Mouse (Mus musculus): ENCODE data around the gene Hist1h2be.

Hist1h2be gene

GRCm38 (mm10) chr13:23620733-23621531 is at the start of gene Hist1h2be:
Gene Hist1h2be, minus strand, starts transcription at chr13:23621124.
- peak; percentile 76 to 91 for DNase-seq (ENCODE audit: low spot score in 2 of 2)

GRCm38 (mm10) chr13:23662536-23662935 is 41.6 kb upstream of the Hist1h2be start:
- no peak for DNase-seq (ENCODE audit: low spot score in 2 of 2)

GRCm38 (mm10) chr13:23659636-23660366 is 38.9 kb upstream of the Hist1h2be start:
- DNase-seq (ENCODE audit: low spot score in 2 of 2): no peak

DNA sequence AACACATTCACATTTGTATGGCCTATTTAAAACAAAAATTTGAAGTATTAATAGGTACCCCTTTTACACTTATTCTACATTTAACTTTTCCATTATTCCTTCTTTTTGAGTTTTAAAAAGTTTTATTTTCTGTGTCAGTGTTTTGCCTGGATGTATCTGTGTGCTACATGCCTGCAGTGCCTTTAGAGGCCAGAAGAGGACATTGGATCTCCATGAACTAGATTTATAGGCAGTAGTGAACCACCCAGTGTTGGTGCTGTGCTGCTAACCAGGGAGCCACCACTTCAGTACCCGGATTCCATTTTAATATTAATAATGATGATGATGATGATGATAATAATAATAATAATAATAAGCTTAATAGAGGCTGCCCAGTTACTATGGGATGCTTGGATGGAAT is 9.7 kb upstream of the Hist1h2be start:
- DNase-seq (ENCODE audit: low spot score in 2 of 2): no peak

DNA sequence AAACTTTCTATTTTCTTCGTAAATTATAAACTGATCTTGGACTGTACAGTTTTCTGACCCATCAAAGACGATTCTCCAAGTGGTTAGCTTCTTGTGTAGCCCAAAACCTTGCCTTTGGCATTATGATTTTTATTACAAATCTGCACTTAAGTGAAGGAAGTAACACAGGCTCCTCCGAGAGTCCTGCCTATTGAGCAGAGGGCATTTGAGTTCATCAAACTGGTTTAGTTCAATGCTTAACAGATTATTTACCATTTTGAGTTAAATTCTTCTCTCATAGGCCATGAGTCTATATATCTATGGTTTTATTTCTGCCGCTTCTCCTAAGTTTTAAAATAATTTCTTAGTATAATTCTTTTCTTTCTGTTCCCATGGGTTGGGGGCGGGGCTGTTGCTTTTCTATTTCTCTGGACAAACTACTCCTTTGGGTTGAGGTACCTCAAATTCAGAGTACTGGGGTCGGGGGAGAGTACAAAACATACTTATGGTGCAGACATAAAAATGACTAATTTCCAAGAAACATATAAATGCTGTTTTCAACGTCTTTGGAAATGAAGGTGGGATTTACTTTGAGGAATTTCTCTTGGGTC is 2.0 kb upstream of the Hist1h2be start:
- peak; percentile 26 to 27 for DNase-seq (ENCODE audit: low spot score in 2 of 2)

DNA sequence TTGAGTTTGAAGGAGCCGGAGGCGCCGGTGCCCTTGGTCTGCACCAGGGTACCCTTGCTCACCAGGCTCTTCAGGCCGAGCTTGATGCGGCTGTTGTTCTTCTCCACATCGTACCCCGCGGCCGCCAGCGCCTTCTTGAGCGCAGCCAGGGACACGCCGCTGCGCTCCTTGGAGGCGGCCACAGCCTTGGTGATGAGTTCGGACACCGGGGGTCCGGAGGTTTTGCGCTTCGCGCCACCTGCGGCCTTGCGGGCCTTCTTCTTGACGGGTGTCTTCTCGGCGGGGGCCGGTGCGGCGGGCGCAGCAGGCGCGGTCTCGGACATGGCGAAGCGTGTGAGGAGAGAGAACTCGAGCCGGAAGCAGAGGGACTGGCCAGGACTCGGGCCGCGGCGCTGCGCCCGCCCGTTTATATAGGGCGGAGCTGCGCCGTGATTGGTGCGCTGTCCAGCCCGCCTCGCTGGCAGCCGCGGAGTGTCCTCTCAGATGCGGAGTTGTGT is 1.3 kb upstream of the Hist1h2be start, which contains the start of gene Hist1h1e:
Gene Hist1h1e (minus strand): TSS at position 384 of the 497 bp plus-strand sequence.
- DNase-seq (ENCODE audit: low spot score in 2 of 2): peak; percentile 92

DNA sequence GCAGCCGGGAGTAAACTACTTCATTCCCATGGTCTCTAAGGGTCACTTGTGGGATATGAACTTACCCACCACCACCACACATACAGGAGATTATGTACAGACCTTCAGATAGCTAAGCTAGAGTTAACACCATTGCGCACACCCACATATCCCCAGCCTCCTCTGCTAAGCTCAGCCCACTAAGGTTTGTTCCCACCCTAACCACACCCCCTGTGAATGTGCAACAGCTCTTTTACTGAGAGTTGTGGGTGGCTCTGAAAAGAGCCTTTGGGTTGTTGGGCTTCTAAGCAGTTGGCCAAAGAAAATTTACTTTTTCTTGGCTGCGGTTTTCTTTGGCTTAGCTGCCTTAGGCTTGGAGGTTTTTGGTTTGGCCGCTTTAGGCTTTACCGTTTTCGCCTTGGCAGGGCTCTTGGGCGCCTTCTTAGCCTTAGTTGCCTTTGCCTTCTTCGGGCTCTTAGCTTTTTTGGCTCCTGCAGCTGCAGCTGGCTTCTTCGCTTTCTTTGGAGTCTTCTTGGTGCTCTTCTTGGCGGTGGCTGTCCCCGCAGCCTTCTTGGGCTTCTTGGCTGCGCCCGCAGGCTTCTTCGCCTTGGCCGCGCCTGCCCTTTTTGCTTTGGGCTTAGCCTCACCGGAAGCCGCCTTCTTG is 729 bp upstream of the Hist1h2be start:
- peak; percentile 79 to 88 for DNase-seq (ENCODE audit: low spot score in 2 of 2)

DNA sequence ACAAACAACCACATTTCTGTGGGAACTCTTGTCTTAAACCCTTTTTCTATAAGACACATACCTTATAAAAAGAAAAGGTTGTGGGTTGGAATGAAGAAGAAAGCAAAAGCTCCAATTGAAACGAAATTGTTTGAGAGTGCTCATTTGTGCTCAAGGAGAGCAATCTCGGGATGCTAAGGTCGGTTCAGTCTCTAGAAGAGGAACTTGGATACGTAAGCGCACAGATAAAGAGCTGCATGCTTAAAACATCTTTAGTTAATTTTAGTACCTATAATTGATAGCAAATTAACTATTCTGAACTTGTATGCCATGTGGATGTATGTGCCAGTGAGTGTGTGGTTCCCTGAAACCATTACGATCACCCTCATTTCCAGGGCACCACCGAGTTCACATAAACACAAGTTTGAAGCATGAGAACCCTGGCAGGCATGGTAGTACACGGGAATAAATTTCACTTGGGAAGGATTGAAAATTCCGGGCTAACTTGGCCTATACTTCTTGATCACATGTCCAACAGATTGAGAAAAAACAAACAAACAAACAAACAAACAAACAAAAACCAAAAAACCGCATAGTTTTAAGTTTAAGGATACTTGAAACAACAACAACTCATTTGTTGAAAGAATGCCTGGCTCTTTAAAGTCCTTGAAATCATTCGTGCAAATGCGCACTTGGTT is 730 bp downstream of the Hist1h2be start:
- DNase-seq (ENCODE audit: low spot score in 2 of 2): no peak

GRCm38 (mm10) chr13:23611638-23612037 is 9.3 kb downstream of the Hist1h2be start:
- no peak for DNase-seq (ENCODE audit: low spot score in 2 of 2)

DNA sequence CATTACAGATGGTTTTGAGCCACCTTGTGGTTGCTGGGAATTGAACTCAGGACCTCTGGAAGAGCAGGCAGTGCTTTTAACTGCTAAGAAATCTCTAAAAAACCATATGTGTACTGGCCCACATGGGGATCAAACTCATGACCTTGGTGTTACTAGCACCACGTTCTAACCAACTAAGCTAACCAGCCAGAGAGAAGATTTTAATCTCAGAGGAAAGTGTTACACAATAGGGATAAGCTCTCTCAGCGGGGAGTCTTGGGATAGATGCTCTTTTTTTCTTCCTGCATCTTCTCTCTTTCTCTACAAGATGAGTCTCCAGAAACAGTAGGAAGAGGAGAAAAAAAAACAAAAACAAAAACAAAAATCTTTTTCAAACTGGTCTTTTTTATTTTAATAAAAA is 10.5 kb downstream of the Hist1h2be start:
- DNase-seq (ENCODE audit: low spot score in 2 of 2): no peak

GRCm38 (mm10) chr13:23609844-23610243 is 11.1 kb downstream of the Hist1h2be start:
- DNase-seq (ENCODE audit: low spot score in 2 of 2): no peak

- DNase-seq (ENCODE audit: low spot score in 2 of 2): no peak
These were observed 11.7 kb downstream of the Hist1h2be start for GRCm38 (mm10) chr13:23609209-23609608.

- no peak for DNase-seq (ENCODE audit: low spot score in 2 of 2)
These were observed 15.9 kb downstream of the Hist1h2be start for GRCm38 (mm10) chr13:23605052-23605451.

DNA sequence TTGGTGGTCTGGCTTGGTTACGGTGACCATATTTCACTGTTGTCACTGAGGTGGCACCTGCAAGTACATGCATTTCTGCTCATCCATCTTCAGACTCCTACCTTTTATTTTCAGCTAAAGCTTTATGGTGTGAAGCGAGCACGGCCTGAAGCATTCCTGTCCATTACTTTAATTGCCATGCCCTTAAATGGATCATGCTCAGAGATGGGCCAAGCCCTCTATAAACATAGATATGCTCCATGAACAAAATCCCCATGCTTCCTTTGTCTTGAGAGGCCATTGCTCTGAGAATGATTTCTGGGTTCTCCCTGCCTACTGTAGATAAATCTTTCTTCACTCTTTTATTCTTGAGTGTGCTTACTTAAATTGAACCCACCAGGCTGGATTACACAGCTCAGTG is 16.5 kb downstream of the Hist1h2be start:
- no peak for DNase-seq (ENCODE audit: low spot score in 2 of 2)

DNA sequence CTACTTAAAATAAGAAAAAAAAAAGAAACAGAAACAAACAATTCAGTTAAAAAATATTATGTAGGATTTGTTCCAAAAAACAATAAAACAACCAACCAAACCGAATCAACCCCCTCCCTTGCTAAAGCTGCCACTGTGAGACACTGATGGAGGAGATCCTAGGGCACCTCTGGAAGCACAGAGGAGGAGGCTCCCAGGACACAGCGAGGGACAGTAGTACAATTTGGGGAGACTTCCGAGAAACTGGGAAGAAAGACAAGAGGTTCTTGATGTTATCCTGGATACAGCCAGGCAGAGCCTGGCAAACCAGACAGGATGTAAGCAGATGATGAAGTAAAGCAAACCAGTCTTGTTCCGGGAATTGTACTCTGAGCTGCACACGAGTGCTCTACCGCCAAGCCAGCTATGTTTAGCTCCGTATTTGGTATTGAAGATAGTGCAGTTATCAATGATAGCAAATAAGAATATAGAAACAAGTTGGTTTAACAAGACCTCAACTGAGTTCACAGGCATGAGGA is 17.7 kb downstream of the Hist1h2be start:
- no peak for DNase-seq (ENCODE audit: low spot score in 2 of 2)

DNA sequence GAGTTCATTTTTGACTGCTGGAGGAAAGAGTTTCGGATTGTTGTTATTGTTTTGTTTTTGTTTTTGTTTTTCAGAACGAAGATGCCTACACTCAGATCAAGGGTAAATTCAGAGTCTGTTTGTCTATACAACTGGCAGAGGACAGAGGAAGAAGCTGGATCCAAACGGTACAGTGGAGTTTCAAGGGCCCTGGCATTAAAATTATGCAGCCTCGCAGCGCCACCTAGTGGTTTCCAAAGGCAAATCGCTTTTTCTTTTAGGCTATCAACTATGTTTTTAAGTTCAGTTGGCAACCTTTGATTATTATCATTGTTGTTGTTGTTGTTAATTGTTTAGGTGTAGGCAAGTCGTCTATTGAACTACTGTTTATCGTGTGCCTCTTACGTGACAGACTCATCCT is 23.0 kb downstream of the Hist1h2be start:
- DNase-seq (ENCODE audit: low spot score in 2 of 2): peak; percentile 58 to 84

GRCm38 (mm10) chr13:23595622-23596372 is 25.1 kb downstream of the Hist1h2be start:
- DNase-seq (ENCODE audit: low spot score in 2 of 2): no peak

DNA sequence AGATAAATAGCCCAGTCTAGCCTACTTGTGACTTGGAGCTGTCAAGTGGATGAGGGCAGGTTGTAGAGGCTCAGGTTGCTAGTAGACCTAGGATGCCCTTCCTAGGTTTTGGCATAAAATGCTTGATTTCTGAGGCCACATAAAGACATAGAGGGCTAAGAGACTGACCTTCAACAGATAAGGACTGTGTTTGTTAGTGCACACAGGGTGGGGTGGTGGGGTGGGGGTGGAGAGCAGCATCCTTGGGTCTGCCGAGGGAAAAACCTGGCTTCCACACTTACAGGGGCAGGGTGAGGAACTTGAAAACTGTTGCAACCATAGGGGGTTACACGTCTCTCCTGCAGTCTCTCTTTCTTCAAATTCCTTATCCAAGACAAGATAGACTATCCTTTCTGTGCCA is 25.7 kb downstream of the Hist1h2be start:
- DNase-seq (ENCODE audit: low spot score in 2 of 2): no peak

DNA sequence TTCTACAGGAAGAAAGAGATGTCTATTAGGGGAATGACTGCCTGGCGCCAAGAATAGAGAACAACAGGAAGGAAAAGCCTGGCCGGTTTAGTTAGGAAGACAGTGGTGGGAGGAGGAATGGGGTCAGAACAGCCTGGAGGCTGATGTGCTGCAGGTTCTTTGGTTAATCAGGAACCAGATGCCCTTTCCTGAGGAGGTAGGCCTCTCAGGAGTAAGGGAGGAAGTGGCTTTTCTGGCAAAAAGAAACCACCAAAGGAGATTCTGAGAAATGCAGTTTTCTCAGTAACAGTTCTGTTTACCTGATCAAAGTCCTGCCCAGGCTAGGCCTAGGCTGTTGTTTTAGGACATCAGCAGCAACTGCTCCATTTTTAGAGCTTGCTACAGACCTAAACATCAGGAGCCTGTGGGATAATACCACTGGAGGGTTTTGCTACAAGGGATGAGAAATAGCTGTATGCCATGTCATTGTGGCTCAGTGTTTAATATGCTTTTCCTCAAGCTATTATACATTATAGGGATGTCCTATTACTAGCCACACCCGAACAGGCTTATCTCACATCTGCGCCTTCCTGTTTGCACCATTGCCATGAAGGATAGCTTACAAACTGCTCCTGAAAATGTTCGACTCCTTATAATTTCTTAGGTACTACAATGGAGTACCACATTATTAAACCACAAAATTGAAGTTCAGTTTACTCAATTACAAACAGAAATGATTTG is 27.7 kb downstream of the Hist1h2be start:
- no peak for DNase-seq (ENCODE audit: low spot score in 2 of 2)

GRCm38 (mm10) chr13:23592614-23593013 is 28.3 kb downstream of the Hist1h2be start:
- no peak for DNase-seq (ENCODE audit: low spot score in 2 of 2)

Measured in right cerebral cortex, postnatal 10 days (tissue).